Mouse (Mus musculus): Measurements from ENCODE around the gene Trdn. TPM values are rescaled to one million over a fixed set of nuclear protein-coding genes. Genes with fewer than 3 reads are reported as not detected.

The Trdn gene
- polyA plus RNA-seq, 1 experiment from 2014 or later = 0.18 TPM

GRCm38 (mm10) chr10:33256202-33256601, 175.8 kb downstream of the Trdn start:
- Histone ChIP-seq H3K9ac (ENCODE audit: low read depth, low read length) (no peak overlapping the region), H3K4me1 (replicated peaks; ENCODE audit: control insufficient read depth, insufficient read depth, low read length) (no peaks in the 10 kb centered on the region), H3K27me3 (replicated peaks; ENCODE audit: control insufficient read depth, insufficient read depth, low read length) (no peaks in the 10 kb centered on the region), H3K36me3 (ENCODE audit: control insufficient read depth, insufficient read depth) (no peaks in the 10 kb centered on the region), H3K9me3 (ENCODE audit: control insufficient read depth) (no peaks in the 10 kb centered on the region), H3K27ac (ENCODE audit: low read depth, low read length) (no peak overlapping the region), H3K4me2 (replicated peaks; ENCODE audit: low read depth) (no peak overlapping the region), H3K4me3 (ENCODE audit: low read depth, low read length) (no peak overlapping the region)
- no peak for ATAC-seq
- WGBS = 64% methylated on average over 1 of the region's 1 CpGs
- no peak for TF ChIP-seq CTCF (IDR thresholded peaks at IDR 0.05; ENCODE audit: low read depth)

DNA sequence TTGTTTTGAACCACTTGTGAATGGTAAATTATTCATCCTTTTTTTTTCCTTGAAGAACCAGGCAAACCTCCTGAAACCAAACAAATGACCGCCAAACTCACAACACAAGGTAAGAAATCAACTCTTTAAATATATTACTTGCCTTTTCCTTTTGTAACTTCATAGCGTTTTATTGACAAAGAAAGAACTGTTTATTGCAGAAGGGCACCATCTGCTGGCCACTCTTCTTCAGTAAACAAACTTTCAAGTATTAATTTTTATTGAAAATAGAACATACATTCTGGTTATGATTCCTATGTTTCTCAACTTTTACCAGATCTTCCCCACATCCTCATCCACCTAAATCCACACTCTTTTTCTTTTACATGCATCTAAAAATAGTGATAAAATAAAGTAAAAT, 224.6 kb downstream of the Trdn start:
- no peaks in the 10 kb centered on the region for H3K36me3 ChIP-seq (ENCODE audit: control insufficient read depth, insufficient read depth)
- no peaks in the 10 kb centered on the region for H3K27me3 ChIP-seq (replicated peaks; ENCODE audit: control insufficient read depth, insufficient read depth, low read length)
- H3K4me2 ChIP-seq (replicated peaks; ENCODE audit: low read depth) = no peak overlapping the region
- WGBS = 36% methylated on average over 2 of the region's 2 CpGs
- no peak overlapping the region for H3K27ac ChIP-seq (ENCODE audit: low read depth, low read length)
- no peak for ATAC-seq
- peak; percentile 47 for TF ChIP-seq CTCF (IDR thresholded peaks at IDR 0.05; ENCODE audit: low read depth)
- H3K4me3 ChIP-seq (ENCODE audit: low read depth, low read length) = no peak overlapping the region
- no peak overlapping the region for H3K9ac ChIP-seq (ENCODE audit: low read depth, low read length)
- H3K9me3 ChIP-seq (ENCODE audit: control insufficient read depth) = no peaks in the 10 kb centered on the region
- no peaks in the 10 kb centered on the region for H3K4me1 ChIP-seq (replicated peaks; ENCODE audit: control insufficient read depth, insufficient read depth, low read length)

DNA sequence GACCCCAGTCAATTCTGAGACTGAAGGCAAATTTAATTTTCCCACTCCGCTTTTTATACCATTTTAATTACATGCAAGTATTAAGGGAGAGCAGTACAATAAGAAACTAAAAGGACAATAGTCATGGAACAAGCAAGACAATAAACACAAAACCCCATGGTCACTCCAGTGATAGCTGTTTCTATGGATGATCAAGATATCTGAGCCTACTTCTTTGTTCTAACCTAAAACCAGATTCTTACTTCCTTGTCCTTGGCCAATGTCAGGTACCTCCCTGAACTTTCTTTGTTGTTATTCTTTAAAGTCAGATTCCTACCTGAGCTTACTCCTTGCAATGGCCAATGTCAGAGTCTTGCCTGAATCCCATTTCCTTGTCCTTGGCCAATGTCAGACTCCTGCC, 272.7 kb downstream of the Trdn start:
- Histone ChIP-seq H3K36me3 (ENCODE audit: control insufficient read depth, insufficient read depth) (no peaks in the 10 kb centered on the region), H3K9ac (ENCODE audit: low read depth, low read length) (no peak overlapping the region), H3K27ac (ENCODE audit: low read depth, low read length) (no peak overlapping the region), H3K4me2 (replicated peaks; ENCODE audit: low read depth) (no peak overlapping the region), H3K4me1 (replicated peaks; ENCODE audit: control insufficient read depth, insufficient read depth, low read length) (no peaks in the 10 kb centered on the region), H3K9me3 (ENCODE audit: control insufficient read depth) (no peaks in the 10 kb centered on the region), H3K4me3 (ENCODE audit: low read depth, low read length) (no peak overlapping the region), H3K27me3 (replicated peaks; ENCODE audit: control insufficient read depth, insufficient read depth, low read length) (no peaks in the 10 kb centered on the region)
- WGBS = 93% methylated on average over 1 of the region's 1 CpGs
- no peak for ATAC-seq
- no peak for TF ChIP-seq CTCF (IDR thresholded peaks at IDR 0.05; ENCODE audit: low read depth)

GRCm38 (mm10) chr10:33366521-33366920, 286.2 kb downstream of the Trdn start:
- Histone ChIP-seq H3K36me3 (ENCODE audit: control insufficient read depth, insufficient read depth) (no peaks in the 10 kb centered on the region), H3K9ac (ENCODE audit: low read depth, low read length) (no peak overlapping the region), H3K4me2 (replicated peaks; ENCODE audit: low read depth) (no peak overlapping the region), H3K9me3 (ENCODE audit: control insufficient read depth) (no peaks in the 10 kb centered on the region), H3K4me1 (replicated peaks; ENCODE audit: control insufficient read depth, insufficient read depth, low read length) (no peaks in the 10 kb centered on the region), H3K27ac (ENCODE audit: low read depth, low read length) (no peak overlapping the region), H3K27me3 (replicated peaks; ENCODE audit: control insufficient read depth, insufficient read depth, low read length) (no peaks in the 10 kb centered on the region), H3K4me3 (ENCODE audit: low read depth, low read length) (no peak overlapping the region)
- ATAC-seq = no peak
- no peak for TF ChIP-seq CTCF (IDR thresholded peaks at IDR 0.05; ENCODE audit: low read depth)

- WGBS = 79% methylated on average over 2 of the region's 2 CpGs
Measured at GRCm38 (mm10) chr10:33370534-33370933, 290.2 kb downstream of the Trdn start.

DNA sequence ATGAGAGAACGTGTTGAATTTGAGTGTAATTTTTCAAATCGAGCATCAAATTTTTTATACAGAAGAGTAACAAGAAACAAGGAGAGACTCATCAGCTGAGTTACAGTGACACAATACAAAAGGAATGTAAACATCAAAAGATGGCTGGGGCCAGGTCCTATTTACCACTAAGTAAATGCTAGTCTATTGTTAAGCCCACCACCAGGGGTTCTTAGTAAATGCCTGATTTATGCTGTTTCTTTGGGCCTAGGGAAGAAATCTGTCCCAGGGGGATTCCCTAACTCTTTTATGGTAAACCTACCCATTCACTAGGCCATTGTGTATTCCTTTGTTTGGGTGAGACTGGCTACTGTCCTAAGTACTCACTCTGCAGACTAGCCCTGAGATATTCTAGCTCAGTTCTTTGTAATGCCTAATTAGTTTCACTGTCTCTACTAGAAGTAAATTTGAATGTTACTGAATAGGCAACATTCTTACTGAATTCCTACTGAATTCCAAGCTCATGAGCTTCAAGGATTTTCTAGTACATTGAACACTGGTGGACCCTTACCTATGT, 295.2 kb downstream of the Trdn start:
- H3K9ac ChIP-seq (ENCODE audit: low read depth, low read length) = no peak overlapping the region
- TF ChIP-seq CTCF (IDR thresholded peaks at IDR 0.05; ENCODE audit: low read depth) = no peak
- 79% methylated on average over 2 of the region's 2 CpGs for WGBS

More at GRCm38 (mm10) chr10:33370534-33370933, 290.2 kb downstream of the Trdn start:
- Histone ChIP-seq H3K36me3 (ENCODE audit: control insufficient read depth, insufficient read depth) (no peaks in the 10 kb centered on the region), H3K4me2 (replicated peaks; ENCODE audit: low read depth) (no peak overlapping the region), H3K9me3 (ENCODE audit: control insufficient read depth) (no peaks in the 10 kb centered on the region), H3K27ac (ENCODE audit: low read depth, low read length) (no peak overlapping the region), H3K4me3 (ENCODE audit: low read depth, low read length) (no peak overlapping the region), H3K27me3 (replicated peaks; ENCODE audit: control insufficient read depth, insufficient read depth, low read length) (no peaks in the 10 kb centered on the region), H3K9ac (ENCODE audit: low read depth, low read length) (no peak overlapping the region), H3K4me1 (replicated peaks; ENCODE audit: control insufficient read depth, insufficient read depth, low read length) (no peaks in the 10 kb centered on the region)
- no peak for TF ChIP-seq CTCF (IDR thresholded peaks at IDR 0.05; ENCODE audit: low read depth)
- no peak for ATAC-seq

More for the DNA sequence above, 295.2 kb downstream of the Trdn start:
- H3K4me1 ChIP-seq (replicated peaks; ENCODE audit: control insufficient read depth, insufficient read depth, low read length) = no peaks in the 10 kb centered on the region
- no peak overlapping the region for H3K4me2 ChIP-seq (replicated peaks; ENCODE audit: low read depth)
- no peaks in the 10 kb centered on the region for H3K36me3 ChIP-seq (ENCODE audit: control insufficient read depth, insufficient read depth)
- H3K9me3 ChIP-seq (ENCODE audit: control insufficient read depth) = no peaks in the 10 kb centered on the region
- H3K4me3 ChIP-seq (ENCODE audit: low read depth, low read length) = no peak overlapping the region
- no peak for ATAC-seq
- no peaks in the 10 kb centered on the region for H3K27me3 ChIP-seq (replicated peaks; ENCODE audit: control insufficient read depth, insufficient read depth, low read length)
- no peak overlapping the region for H3K27ac ChIP-seq (ENCODE audit: low read depth, low read length)

Other genes with a start within 250 kb of the Trdn start
- gene Nkain2, start 190.1 kb upstream of the Trdn start, polyA plus RNA-seq (2015; fragmentation: Nextera tagmentation; extraction: Ambion mirVana) = 0.50 and 1.0 TPM in 2 replicates

Measured in intestine, postnatal 0 days (tissue).